Mouse (Mus musculus) embryo, embryonic 10.5 days (tissue): Measurements from ENCODE around the gene Prdx2.

Experiments
- DNase-seq: peaks from one replicate; pipeline ENCODE4 v3.0.0-alpha.2; 2015; ENCODE audit warnings: low spot score

The Prdx2 gene

DNA sequence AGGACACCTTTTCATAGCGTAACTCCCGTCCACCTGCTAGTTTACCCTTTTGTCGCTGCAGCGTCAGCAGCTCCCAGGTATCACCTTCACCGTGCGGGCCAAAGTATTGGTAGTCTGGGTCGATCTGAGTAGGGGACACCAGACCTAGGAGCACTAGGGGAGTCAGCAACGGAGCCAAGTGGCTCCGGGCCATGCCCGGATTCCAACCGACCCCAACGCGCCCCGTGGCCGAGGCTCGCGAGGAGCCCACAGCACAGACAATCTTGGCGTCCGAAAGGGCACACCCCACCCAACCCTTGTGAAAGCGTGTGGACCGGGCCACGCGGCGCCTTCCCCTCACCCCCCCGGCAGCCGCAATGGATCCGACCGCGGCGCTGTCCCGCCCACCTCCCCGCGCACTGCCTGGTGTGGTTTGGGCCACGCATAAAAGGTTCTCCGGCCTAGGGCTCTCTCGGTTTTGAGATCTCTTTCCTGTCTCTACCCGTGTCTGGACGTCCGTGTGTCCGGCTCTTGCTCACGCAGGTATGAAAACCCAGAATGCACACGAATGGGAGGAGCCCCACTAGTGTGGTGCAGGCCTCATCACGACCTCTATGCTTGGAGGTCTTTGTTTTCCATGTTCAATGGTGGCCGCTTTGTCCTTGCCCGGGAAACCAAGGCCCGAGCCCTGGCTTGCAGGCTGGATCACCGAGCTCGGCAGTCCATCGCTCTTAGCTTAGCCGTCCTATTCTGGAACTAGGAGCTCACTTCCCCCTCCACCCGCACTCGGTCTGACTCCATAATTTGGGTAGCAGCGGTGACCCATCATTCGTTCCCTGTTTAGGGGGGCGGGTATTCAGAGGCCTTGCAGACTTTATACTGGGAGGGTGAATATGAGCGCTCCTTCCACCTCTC lies at the start of gene Prdx2, which contains the start of the genes Gm49661 and Rnaseh2a:
Prdx2 (plus strand) TSS at position 347 of the 894 bp plus-strand sequence.
Gm49661 (minus strand) TSS at position 193 of the 894 bp plus-strand sequence.
Rnaseh2a (minus strand) TSS at position 527 of the 894 bp plus-strand sequence.
- DNase-seq, result peak; percentile 85

DNA sequence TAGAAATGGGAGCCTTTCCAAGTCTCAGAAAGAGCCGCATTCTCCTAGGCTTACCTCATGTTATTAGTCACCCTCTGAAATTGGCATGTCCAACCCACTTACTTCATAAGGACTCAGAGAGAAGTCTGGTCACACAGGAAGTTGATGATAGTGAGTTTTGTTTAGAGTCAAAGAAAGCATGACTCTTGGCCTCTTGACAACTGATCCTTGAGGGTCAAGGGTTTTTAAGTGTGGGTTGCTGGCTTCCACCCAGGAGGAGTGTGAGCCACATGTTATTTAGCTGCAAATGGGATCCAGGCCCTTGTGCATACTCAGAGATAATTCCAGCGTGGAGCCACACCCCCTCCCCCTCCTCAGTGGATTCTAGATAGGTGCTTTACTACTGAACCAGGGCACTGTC lies 47.8 kb upstream of the Prdx2 start:
- no peak for DNase-seq

DNA sequence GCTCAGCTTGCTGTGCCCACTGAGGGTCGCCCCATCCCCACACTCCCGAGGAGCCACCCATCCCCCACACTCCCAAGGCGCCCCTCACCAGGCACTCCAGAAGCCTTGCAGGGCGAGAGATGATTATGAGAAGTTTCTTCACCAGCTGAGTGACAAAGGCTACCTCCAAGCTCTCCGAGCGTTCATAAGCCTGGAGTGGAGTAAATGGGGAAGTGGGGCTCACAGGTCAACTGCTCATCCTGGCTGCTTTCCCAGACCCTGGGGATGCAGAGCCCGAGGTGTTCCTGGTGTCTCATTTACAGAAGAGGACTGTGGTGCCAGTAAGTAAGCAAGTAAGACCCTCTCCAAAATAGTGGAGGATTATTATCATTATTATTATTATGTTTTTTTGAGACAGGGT lies 43.8 kb upstream of the Prdx2 start:
- no peak for DNase-seq

DNA sequence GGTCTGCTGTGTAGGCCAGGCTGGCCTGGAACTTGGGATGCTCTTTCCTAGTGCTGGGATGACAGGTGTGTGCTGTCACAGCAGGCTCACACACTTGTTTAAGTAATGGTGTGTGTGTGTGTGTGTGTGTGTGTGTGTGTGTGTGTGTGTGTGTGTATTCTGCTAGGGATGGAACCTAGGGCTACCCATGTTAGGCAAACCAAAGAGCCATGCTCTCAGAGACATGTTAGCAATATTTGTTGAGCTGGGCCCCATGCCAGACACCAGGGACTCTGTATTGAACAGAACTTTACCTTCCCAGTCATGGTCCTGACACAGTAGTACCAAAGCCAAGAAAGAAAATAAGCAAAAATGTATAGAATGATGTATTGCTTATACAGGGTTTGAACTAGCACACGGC lies 41.9 kb upstream of the Prdx2 start:
- DNase-seq, result no peak

DNA sequence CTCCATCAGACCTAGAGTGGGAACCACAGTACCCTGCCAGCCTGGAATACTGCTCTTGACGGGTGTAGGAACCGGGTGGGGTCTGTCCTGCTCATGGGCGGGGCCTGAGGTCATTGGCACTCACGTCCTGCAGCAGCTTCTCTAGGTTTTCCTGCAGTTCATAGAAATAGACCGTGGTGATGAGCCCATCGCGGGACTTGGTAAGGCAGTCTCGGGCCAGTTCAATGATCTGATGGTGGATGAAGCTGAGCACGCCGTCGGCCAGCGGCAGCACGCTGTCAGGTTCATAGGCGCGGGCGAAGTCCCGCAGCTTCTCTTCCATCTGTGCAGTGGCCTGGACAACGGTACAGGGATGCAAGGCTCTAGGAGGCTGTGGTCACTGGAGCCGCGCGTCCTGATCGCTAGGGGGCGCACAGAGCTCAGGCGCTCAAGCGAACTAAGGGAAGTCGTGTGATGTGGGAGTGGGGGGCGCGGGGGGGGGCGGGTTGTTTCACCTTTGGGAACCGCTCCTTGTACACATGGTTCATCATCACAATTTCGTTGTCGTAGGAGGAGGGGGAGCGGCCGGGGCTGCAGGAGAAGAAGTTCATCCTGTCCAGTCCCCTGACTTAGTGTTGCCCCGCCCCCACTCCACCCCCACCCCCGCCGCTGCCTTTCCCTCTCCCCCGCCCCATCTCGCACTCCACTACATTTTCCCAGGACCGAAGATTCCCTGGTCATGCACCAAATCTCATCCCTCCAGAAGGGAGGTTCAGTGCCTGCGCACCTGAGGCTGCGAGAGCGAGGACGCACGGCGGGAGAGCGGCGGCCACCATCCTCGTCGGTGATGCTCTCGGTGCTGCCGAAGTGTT lies 40.7 kb upstream of the Prdx2 start:
- peak; percentile 89 for DNase-seq

DNA sequence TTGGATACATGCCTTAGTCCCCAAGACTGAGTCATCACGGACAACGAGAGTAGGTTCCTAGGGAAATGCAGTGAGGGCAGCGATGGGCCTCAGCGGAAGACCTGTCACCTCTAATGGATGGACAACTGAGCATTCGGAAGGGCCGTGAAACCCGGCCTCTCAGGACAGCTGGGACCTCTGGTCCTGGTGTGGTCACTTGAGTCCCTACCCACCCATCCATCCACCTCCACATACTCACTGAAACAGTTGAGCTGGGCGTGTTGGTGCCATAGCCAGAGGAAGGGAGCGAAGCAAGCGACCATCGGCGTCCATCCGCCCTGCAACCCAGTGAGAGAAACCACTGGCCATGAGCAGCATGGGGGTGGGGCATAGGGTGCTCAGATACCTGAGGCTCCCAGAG lies 38.8 kb upstream of the Prdx2 start:
- no peak for DNase-seq

DNA sequence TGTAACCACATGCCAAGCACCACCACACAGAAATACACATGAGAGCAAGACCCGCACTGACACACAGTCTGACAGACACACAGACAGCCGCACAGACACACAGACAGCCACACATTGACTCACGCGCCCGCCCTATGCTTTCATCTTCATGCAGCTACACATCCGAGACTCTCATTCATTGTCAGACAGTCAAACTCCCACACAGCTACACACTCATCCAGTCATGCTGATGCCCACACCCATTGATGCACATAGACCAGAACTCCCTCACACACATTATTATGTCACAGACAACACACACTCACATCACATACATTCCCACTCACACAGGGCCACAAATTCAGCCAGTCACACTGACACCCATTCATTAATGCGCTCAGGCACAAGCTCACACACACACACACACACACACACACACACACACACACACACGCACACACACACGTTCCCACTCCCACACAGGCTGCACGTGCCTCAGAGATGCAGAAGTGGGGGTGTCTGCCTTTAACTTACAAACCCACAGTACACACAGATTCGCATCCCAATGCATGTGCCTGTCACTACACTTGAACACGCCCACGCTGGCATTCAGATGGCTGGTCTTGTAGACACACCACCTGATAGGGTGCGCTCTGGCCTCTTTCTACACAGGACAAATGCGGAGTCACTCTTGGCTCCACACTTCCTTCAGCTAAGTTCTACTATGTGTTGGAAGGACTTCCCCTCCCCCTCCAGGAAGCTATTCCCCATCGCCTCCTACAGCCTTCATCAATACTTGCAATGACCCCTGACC lies 35.4 kb upstream of the Prdx2 start:
- DNase-seq, result no peak

DNA sequence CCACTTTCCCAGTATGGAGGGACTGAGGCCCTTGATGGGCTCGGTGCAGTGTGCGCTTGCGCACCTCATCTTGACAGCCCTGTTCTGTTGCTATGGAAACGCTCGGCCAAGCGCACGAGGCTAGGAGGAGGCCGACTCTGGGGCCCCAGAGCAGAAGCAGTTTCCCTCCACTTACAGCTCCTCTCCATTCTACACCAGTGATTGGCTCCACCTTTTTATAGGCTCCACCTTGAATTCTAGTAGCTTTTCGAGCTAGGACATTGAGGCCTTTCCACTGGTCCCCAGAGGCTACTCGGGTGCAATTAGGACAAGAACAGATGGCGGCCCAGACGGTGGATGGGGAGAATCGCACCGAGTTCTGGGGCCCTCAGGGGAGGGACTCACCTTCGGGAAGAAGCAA lies 34.5 kb upstream of the Prdx2 start:
- peak; percentile 91 for DNase-seq

DNA sequence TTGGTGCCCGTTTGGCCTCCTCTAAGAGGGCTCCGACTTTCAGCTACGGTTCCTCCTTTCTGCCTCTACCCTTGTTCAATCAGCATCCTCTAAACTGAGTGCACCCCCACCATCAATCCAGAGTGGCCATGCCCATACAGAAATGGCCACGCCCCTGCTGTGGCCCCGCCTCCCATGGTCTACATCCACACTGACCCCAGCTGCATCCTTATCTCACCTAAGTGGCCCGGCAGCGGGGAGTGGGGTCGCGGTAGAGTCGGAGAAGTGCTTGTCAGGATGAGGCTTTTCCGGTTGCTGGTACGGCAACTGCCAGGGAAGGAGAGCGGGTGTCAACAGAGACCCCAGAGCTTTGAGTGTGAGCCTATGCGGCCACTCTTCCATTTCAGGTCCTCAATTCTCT lies 33.9 kb upstream of the Prdx2 start:
- peak; percentile 35 for DNase-seq

DNA sequence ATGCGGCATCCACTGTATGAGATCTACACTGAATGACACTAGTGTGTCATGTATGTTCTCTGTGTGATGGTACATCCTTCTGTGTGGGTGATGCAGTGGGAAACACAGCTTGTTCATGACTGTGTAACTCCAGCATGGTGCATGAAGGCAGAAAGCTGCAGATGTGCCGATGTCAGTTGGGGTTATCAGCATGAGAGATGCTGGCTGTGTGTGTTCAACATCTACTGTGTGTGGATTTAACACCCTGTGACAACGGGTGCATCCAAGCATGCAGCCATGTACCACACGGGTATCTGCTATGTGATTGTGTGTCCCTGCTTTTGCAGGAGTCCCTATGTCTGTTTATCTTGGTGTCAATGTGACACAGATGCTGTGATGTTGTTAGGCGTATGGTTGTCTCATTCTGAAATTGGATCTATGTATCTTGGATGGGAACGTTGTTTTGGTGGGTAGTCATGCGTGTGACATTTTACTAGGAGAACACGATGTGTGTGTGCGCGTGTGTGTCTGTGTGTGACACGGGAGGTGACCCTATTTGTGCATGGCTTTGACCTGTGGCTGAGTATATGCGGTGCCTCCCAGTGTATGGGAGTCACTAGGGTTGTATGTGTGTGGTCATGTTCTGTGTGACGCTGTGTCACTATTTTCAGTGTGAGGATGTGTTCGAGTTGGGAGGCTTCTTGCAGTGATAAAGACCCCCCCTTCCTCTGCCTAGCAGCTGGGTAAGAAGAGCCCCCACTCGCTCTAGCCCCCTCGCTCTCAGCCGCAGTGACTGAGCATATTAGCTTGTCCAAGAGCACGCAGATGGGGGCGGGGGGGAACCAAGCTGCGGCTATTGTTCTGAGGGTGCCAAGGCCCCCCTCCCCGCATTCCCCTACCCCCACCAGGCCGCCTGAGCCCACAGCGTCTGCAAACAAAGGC lies 33.1 kb upstream of the Prdx2 start:
- peak; percentile 21 for DNase-seq

DNA sequence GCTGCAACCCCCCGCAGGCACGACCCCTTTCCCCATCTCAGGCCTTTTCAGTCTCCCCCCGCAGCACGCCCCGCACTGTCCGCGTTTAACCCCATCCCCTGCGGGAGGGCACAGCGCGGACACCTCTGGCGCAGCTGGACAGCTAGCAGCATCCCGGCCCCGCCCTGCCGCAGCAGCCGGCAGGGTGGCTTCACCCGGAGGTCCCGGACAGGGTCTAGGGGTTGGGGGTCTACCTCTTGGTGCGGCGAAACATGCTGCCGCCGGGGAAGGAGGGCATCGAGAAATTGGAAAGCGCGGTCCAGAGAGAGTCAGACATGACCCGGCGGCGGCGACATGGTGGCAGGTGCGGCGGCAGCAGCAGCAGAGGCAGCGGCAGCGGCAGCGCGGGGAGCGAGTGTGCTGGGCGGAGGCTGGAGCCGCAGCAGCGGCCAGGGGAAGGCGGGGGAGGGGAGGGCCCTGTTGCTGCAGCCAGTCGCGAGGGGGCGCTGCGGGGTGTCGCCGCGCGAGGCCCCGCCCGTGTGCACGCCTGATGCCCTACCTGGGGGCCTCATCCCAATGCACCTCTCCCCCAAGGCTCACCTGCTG lies 32.3 kb upstream of the Prdx2 start, which contains the start of gene Mast1:
Mast1 (minus strand) TSS at position 398 of the 585 bp plus-strand sequence.
- peak; percentile 76 for DNase-seq

DNA sequence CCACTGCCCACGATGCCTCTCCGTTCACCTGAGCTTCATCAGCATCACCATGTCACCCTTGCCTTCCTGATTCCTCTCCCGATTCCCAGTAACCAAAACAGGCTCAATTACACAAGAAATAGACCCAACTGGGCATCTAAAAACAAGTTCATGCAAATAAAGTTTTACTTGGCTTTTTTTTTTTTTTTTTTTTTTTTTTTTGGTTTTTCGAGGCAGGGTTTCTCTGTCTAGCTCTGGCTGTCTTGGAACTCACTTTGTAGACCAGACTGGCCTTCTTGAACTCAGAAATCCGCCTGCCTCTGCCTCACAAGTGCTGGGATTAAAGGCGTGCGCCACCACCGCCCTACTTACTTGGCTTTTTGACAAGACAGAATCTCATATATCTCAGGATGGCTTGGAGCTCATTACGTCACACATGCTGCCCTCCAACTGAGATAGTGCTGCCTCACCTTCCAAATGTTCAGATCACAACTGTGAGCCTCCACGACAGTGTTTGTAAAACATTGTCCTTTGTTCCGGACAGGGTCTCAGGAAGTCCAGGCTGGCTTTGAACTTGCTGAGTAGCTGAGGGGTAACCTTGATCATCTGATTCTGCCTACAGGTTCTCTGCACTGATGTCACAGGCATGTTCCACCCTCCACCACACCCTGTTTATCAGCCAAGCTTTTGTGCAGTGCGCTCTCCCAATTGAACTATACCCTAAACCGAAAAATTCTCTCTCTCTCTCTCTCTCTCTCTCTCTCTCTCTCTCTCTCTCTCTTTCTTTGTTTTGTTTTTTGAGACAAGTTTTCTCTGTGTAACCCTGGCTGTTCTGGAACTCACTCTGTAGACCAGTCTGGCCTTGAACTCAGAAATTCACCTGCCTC lies 31.5 kb upstream of the Prdx2 start:
- DNase-seq, result no peak

DNA sequence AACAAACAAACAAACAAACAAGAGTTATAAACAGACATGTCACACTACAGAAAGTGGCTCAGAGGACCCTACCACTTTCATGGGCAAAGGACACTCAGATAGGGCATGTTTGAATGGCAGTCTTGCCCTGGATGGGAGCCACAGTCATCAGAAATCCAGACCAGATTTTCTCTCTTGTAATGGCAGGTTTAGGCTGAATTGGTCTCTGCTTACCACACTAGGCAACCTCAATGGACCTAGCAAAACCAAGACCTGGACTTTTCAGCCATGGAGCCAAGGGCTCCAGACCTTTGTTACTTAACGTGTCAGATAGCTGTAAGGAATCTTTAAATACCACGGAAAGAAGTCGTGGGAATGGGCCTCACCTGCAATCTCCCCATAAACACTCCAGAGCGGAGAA lies 25.7 kb upstream of the Prdx2 start:
- DNase-seq, result peak; percentile 46

DNA sequence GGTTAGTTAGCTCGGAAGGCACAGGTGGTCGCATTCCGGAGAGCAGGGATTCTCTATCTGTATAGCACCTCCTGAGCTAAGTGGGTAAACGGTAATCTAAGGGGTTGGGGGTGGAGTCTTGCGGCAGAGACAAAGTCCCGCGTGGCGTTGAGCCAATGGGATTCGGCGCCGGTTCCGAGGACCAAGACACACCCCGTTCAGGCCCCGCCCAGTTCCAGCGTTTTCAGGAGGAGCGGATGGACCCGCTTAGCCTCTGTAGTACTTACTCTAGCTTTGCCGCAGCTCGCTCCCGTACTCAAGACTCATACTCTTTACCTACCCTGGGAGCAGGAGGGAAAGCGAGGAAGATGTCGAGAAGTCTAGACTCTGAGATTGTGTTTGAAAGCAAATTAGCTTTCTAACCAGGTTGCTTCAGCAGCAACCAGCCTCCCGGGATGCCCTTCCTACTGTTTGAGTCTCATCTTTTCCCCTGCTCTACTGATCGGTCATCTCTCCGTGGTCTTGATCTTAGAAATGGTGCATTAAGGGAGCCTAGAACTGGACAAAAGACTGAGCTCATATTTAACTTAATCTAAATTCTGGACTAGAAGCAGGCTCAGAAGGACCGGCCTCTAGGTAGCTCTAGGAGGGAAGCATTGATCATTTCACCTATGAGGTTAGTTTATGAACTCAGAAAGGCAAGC lies 24.8 kb upstream of the Prdx2 start:
- DNase-seq, result peak; percentile 79

DNA sequence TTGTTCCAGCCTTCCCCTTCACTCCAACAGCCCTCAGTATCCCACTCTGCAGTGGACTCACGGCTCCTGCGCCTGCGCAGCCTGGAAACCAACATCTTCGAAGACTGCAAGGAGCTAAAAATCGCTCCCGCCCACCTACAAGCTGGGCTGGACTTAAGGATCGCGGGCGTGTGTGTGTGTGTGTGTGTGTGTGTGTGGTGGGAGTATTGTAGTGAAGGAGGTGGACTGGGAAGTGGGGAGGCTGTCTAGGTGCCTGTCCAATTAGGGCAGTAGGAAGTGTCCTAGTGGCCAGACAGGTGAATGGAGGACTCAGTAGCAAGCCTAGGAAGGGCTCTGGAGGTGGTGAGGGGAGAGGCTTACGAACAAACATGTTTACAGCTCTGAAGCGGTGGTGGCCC lies 24.2 kb upstream of the Prdx2 start:
- DNase-seq, result peak; percentile 36

DNA sequence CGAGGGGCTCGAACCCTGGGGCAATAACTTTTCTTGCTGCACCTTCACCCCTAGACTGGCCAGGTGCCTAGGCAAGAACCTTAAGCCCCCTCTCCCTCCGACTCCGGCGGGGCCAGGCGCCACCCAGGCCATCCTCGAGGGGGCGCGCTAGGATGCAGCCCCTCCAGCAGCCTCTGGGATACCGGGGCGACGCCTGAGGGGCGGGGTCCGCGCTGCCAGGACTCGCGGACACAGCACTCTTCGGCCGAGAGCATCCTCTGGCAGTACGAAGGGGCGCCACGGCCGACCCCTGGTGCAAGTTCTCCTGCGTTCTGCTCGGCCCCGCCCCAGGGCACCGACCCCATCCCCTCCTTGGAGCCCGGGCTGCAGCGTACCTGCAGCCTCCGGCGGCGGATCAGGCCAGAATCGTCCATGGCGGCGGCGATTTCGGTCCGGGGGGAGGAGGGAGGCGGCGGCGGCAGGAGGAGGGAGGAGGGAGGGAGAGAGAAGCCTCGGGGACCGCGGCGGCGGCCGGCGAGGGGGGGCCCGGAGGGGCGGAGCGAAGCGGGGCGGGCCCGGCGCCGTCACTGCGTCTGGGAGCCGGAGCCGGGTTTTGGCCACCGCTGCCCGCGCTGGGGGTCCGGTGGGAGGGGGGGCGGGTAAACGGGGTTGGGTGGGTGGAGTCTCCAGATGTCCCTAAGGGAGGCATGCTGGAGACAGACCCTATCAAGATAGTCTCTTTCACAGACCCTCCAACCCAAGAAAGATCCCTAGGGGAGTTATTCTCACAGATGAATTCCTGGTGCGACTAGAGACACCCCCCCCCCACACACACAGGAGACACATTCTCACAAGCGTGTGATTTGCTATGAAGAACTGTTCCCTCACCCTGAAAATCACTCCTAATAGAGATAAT lies 23.5 kb upstream of the Prdx2 start:
- DNase-seq, result peak; percentile 67

DNA sequence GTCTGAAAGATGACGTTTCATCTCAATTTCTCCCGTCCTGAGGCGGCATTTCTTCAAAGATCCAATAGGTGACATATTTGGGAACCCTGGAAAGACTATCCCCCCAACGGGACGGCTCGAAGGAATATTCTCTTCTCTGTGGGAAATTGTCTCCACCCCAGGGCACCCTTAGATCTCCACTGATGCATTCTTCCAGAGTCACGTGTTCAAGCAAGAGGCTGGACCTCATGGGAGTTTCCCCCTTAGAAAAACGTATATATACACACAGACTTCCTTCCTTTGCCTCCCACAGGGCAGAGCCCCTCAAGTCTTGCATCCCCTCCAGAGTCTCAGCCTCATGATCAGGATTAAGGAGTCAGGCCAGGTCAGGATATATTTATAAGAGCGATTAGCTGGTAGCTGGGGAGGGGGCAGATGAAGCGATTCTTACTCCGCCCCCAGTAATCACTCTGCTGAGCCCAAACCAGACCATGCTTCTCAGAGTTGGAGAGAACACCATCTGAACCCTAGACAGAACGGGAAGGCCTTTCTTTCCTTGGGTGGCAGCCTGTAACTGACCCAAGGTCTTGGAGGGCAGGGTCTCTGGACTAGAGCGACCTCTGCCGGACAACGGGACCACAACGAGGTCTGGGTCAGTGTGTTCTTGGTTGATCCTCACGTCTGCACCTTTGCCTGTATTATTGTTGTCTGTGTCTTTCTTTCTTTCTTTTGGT lies 22.7 kb upstream of the Prdx2 start, which contains the start of gene Rtbdn:
Rtbdn (plus strand) TSS at position 464 of the 713 bp plus-strand sequence.
- DNase-seq, result peak; percentile 71
